Mouse (Mus musculus) retina, postnatal 7 days (tissue): ENCODE measurements around the gene Usp2.
A peak's percentile ranks its signal among the peaks of the same experiment; 100 is the strongest.
"Not testable (repeated sequence)": the region's sequence is repeated elsewhere in the genome, so short reads cannot be mapped to it uniquely, and the experiment has no call there.

ENCODE experiments used
- DNase-seq: peaks from one replicate; pipeline ENCODE4 v3.0.0-alpha.2; 2012; ENCODE audit warnings: low read depth, low spot score

Usp2 gene

GRCm38 (mm10) chr9:44093612-44094503, 27.0 kb downstream of the Usp2 start:
- DNase-seq = peak; percentile 76

GRCm38 (mm10) chr9:44094737-44095136, 27.9 kb downstream of the Usp2 start:
- no peak for DNase-seq

DNA sequence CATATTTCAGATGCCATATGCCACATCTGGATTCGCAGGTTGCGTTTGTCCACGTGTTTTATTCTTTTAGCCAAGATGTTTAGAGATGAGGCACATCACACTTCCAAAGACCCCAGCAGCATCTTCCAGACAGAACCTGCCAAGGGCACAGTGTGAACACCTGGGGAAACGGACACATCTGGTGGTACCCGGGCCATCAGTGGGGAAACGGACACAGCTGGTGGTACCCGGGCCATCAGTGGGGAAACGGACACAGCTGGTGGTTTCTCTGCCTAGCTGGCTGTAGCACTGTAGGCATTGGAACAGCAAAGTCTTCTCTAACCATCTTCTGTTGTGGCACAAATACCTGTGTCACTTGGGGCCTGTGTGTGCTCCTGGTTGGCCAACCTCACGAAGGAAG, 29.0 kb downstream of the Usp2 start:
- no peak for DNase-seq

- no peak for DNase-seq
Observed at GRCm38 (mm10) chr9:44096536-44096935, 29.7 kb downstream of the Usp2 start.

- no peak for DNase-seq
Observed at GRCm38 (mm10) chr9:44101490-44101889, 34.7 kb downstream of the Usp2 start, which contains the start of gene Mfrp. Gene Mfrp (plus strand): TSS chr9:44101729.

DNA sequence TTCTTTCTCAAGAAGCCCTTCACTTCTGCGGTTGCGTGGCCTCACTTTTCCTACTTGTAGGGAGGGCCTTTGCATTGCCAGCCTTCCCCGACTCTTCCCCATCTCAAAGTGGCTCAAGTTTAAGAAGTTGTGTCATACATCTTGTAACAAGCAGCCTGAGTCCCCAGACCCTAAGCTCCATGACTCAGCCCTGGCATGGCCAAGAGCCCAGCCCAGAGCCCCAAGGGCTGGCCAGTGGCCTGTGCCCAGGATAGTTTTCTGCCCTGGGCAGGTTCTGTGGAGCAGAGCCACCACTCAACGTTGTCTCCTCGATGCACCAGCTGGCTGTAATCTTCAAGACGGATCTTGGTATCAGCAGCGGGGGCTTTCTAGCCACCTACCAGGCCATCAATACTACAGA, 38.1 kb downstream of the Usp2 start:
- no peak for DNase-seq

- no peak for DNase-seq
Observed at GRCm38 (mm10) chr9:44105781-44106180, 39.0 kb downstream of the Usp2 start.

DNA sequence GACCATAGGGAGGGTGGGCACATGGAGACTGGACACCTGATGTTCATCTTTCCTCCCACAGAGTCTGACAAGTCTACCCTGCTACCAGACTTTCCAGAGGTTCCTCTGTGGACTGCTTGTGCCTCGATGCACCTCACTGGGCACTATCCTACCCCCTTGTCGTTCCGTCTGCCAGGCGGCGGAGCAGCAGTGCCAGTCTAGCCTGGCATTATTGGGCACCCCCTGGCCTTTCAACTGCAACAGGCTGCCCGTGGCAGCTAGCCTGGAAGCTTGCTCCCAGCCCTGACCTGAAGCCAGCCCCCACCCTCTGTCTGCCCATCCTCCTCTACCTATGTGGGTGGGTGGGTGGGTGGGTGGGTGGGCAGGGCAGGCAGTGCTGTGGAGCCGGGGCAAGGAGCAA, 39.4 kb downstream of the Usp2 start:
- no peak for DNase-seq

DNA sequence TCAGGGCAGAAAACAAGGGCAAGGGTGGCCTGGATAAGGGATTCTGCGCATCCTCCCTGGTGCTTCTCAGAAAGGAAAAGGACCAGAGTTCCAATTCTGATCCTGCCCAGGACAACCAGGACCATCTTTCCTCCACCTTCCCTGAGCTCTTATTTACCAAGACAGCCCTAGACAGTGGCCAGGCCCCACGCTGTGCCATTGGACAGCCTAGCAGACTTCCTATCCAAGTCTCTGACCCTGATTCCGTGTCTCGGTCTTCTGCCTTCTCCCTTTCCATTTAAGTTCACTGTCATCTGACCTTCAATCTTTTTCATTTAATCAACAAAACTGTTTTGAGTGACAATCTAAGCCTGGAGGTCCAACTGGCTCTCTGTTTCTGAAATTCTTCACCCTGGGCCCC, 39.8 kb downstream of the Usp2 start:
- DNase-seq = no peak

DNA sequence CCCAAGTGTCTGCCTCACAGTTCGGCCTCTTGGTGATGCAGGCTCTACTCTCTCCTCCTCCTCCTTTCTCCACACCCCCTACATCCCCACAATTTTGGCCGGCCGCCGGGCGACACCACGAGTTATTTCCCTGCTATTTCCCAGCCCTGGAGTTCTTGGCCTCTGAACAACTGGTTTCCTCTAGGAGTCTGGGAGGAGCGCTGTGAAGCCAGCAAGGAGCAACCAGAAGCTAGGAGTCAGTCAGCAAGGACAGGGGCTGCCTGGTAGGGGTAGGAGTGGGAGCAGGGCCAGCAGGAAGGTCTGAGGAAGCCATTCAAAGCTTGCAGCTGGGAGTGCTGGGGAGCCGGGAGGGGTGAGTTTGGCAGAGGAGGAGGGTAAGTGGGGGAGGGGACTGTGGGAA, 40.3 kb downstream of the Usp2 start, which contains the start of gene C1qtnf5:
C1qtnf5 (plus strand) TSS at position 136 of the 400 bp plus-strand sequence.
- DNase-seq = no peak

GRCm38 (mm10) chr9:44107557-44108179, 40.8 kb downstream of the Usp2 start:
- DNase-seq = no peak

DNA sequence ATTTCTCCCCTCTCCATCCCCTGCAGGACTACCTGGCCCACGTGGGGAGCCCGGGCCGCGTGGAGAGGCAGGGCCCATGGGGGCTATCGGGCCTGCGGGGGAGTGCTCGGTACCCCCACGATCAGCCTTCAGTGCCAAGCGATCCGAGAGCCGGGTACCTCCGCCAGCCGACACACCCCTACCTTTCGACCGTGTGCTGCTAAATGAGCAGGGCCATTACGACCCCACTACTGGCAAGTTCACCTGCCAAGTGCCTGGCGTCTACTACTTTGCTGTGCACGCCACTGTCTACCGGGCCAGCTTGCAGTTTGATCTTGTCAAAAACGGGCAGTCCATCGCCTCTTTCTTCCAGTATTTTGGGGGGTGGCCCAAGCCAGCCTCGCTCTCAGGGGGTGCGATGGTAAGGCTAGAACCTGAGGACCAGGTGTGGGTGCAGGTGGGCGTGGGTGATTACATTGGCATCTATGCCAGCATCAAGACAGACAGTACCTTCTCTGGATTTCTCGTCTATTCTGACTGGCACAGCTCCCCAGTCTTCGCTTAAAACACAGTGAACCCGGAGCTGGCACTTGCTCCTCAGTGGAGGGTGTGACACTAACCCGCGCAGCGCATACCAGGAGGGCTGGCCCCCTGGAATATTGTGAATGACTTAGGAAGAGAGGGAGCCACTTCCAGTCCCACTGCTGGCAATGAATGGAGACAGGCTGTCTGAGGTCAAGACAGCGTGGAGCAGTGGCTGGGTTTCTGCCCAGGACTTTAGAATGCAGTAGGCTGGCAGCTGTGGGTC, 41.6 kb downstream of the Usp2 start:
- DNase-seq = no peak

DNA sequence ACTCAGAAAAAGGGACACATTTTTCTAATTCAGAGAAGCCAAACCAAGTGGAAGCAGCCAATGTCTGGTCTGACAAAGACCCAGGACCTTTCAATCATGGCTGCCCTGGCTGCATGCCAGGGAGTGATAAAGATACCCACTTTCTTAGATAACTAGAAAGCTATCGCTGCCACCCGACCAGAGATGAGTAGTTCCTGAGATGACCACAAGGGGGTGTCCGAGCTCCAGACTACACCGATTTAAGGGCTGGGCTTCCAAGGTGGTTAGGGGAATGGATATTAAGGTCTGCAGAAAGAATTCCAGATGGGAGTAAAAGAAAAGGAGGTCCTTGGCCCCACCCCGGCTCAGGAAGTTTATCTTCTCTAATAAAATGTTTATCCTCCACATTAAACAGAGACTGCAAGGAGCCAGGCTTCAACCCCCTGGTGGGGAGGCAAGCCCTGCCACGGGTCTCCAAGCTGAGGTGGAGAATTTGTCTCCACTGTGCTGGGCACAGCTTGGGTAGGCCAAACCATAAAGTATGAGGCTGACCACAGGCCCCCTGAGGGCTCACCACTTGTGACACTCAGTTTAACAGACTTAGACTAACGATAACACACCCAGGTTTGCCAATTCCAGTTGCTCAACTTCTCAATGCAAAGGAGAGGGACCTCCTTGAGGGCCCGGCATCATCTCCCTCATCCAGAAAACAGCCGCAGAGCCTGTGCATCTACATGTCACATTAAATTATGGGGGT, 42.7 kb downstream of the Usp2 start:
- peak; percentile 70 for DNase-seq

- not testable (repeated sequence) for DNase-seq
Observed at GRCm38 (mm10) chr9:44111909-44112308, 45.1 kb downstream of the Usp2 start.

GRCm38 (mm10) chr9:44113105-44113789, 46.4 kb downstream of the Usp2 start, which contains the start of the genes Gm49380 and Rnf26:
Gene Gm49380 (minus strand): TSS chr9:44113500.
Gene Rnf26 (minus strand): TSS chr9:44113517.
- peak; percentile 96 for DNase-seq

DNA sequence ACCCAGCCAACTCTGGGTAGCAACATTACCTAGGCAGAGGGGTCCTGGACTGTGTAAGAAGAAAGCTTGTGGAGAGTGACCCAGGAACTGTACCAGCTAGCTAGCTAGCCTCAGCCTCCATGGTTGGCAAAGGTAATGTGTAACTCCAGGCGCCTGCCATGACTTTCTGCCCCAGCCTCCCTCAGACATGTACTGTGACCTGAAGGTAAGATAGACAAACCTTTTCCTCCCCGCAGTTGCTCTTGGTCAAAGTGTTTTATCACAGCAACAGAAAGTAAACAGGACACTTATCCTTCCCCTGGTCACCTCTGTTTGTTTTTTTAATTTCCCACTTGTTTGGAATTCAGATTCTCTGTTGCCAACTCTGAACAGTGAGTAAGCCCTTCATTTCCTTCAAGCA, 47.6 kb downstream of the Usp2 start:
- no peak for DNase-seq

- no peak for DNase-seq
Observed at GRCm38 (mm10) chr9:44115599-44115998, 48.8 kb downstream of the Usp2 start.

GRCm38 (mm10) chr9:44116182-44116581, 49.4 kb downstream of the Usp2 start:
- DNase-seq = no peak

DNA sequence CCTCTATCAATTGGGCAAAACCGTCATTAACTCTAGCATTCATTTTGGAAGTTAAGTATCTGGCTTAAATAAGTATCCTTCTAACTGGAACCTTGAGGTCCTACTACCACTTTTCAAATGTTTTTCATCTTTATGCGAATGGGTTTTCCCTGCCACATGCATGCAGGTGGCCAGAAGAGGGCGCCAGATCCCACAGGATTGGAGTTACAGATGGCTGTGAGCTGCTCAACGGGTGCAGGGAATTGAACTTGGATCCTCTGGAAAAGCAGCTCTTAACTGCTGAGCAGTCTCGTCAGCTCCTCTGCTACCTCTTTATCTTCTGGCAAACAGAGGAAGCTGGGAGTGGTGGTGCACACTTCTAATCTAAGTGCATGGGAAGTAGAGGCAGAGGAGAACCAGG, 52.2 kb downstream of the Usp2 start:
- no peak for DNase-seq

DNA sequence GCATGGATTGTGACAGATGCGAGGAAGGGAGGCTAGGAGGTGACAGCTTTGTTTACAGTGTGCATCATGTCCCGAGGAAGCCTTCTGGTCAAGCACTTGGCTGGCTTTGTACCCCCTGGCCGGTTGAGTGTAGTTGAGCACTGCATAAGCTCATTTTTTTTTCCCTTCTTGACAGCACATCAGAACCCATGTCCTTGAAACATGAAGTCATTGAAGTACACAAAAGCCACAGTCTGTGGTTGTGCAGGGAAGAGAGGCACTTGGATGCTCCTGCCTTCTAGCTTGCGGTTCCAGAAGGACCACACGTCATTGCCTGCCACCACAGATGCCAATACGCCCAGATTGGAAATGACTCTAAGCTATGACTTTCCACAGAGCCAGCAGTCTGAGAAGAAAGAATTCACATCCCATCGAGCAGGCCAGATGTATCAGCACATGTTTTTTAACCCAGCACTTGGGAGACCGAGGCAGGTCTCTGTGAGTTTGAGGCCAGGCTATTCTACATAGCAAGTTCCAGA, 53.2 kb downstream of the Usp2 start:
- no peak for DNase-seq
